Mouse (Mus musculus): ENCODE data around the gene Naaladl1.
"Not testable (repeated sequence)": the region's sequence is repeated elsewhere in the genome, so short reads cannot be mapped to it uniquely, and the experiment has no call there.

The Naaladl1 gene

GRCm38 (mm10) chr19:6084478-6085248, 20.9 kb upstream of the Naaladl1 start, which contains the start of the genes Zfpl1 and Cdca5:
Gene Zfpl1 (minus strand): TSS chr19:6084956.
Gene Cdca5 (plus strand): TSS chr19:6084983.
- peak; percentile 96 to 99 for DNase-seq

DNA sequence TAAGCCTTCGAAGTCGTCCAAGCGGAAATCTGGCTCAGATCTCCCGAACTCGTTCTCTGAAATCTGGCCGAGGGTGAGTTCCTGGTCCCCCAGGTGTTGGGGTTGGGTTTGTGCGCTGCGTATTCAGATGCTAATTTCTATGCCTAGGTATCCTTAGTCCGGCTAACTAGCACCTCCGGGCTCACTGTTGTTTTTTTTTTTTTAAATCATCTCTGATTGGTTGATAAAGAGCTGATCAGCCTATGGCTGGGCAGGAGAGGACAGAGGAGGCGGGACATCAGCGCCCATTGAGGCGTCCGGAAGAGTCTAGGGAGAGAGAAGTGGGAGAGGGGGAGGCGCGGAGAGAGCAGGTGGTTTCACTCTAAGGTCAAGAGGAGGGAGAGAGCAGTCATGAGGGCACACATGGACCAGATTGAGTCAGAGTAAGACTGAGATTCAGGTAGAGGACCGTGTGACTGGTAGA, 20.1 kb upstream of the Naaladl1 start:
- peak; percentile 69 to 74 for DNase-seq

DNA sequence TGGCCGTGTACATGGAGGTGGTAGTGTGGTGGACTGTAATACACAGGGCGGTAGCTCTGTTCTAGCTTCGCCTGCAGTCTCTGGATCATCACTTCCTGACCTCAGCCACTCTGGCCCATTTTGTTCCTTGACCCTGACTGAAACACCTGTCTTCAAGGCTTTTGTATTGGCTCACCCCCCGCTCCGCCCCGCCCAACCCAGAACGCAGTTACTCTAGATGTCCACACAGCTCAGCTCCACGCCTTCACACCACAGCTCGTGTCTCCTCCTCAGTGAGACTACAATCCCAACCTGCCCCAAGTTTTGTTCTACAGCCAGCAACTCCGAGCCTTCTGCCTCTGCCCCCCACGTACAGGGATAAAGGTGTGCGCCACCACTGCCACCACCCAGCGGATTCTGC, 16.7 kb upstream of the Naaladl1 start:
- no peak for DNase-seq

DNA sequence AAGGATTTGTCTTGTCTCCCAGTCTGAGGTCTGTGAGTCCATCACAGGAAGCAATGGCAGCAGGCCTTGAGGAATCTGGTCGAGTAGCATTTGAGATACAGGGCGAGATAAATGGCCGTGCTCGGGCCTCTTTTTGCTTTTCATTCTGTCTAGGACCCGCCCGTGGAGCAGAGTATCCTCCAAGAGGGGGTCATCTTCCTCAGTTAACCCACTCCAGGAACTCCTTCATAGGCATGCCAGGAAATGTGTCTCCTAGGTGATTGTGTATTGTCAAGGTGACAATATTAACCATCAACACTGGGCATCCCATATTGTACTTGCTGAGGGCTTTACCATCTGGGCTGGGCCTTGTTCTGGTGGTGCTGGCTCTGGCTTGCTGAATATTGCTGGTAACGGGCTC, 11.5 kb upstream of the Naaladl1 start, which contains the start of gene AC131692.1:
AC131692.1 (plus strand) TSS at position 301 of the 400 bp plus-strand sequence.
- DNase-seq = no peak

DNA sequence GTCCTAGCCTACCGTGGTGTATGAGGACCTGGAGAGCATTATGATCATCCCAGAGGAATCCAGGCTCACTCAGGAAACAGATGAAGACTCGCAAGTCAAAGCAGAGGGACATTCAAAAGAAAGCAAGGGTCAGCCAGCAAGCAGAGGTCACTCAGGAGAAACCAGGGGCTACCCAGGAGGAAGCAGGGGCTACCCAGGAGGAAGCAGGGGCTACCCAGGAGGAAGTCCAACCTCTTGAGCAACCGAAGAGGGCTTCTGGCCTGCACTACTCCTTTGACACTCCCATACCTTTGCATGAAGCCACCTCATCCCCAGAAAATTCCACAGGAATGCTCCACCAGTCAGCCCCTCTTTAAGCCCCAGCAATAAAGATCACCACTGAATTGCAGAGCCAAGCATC, 7.7 kb upstream of the Naaladl1 start:
- DNase-seq = no peak

DNA sequence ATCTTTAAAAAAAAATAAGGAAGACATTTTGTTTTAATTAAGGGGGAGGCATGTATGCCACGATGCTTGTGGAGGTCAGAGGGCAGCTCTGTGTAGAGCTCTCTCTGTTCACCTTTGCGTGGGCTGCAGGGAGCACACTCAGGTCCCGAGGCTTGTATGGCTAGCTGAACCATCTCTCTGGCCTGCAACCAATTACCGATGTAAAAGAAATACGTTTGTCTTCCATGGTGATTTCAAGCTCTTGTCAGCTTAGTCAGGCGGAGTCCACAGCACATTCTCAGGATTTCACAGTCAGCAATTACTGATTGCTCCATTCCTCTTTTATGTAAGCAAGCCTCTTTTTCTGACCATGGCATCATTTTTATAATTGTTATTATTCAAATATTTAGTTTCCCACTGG, 4.4 kb upstream of the Naaladl1 start:
- DNase-seq = no peak

GRCm38 (mm10) chr19:6102169-6102853, 3.3 kb upstream of the Naaladl1 start:
- DNase-seq = no peak

- no peak for DNase-seq
Observed at GRCm38 (mm10) chr19:6104476-6104875, 1.1 kb upstream of the Naaladl1 start.

DNA sequence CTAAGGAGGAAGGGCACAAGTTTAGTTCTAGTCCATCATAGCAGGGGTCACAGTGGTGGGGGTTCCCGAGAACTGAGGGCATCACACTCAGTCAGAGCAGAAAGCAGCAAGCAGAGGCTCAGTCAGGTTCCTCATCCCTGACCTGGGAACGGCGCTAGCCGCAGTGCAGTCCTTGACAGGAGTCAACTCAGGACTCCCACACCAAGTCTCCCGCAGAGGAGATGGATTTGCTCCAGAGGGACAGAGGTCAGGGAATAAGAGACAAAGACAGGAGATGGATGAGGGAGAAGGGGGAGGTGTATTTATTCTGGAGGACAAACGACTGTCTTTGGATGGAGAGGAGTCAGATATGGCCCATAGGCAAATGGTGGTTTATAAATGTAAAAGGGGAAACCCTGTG, 7.5 kb downstream of the Naaladl1 start:
- DNase-seq = no peak

DNA sequence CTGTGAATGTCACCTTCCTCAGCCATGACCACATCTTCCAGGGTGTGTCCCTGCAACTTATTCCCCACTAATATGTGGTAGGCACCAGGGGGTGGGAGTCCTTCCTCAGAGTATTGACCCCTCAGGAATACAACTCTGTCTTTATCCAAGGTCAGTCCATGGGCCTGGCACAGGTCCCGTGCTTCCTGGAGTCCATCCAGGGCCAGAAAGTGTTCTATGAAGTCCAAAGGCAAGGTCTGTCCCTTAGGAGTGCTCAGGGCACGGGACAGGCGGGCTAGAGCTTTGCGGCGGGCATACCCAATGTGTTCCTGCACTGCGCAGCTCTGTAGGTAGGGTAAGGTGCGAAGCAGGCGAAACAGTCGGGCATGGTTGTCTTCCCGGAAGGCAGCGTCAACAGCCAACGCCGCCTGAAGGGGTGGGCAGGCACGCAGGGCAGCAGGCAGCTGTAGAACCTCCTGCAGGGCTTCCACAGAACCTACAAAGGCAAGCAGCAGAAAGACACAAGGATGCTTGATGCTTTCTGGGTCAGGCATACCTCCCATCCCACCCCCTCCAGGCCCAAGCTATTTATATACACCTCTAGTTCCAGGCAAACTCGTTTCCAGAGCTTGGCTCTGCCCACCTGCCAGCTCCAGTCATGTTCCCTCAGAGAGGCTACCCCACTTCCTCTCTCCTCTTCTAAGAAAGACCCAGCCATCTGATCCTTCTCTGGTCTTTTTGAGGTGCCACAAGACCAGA, 10.7 kb downstream of the Naaladl1 start:
- DNase-seq = no peak

DNA sequence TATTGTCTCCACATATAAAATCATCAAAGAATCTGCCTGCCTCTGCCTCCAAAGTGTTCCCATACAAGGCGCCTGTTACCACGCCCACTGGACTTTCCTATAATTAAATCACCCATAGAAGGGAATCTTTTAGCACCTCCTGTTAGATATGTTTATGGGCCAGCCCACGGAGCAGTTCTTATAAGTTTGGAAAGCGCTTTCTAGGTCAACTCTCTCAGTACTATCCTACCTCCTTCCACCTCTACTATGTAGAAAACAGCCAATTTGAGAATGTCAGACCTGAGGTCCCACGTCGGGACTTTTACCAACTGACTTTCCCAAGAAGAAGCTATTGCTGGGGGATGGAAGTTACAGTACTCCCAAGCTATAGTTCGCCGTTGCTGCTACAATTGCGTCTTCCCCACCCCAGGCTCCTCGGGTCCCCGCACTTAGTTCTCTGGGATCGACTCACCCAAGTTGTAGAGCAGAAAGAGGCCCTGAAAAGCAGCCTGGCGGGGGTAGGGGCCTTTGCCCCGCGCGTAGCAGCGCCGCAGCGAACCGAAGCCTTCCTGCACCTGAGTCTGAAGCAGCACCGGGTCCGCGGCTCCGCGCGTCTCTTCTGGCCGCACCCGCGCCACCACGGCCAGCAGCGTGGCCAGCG, 11.9 kb downstream of the Naaladl1 start:
- no peak for DNase-seq

DNA sequence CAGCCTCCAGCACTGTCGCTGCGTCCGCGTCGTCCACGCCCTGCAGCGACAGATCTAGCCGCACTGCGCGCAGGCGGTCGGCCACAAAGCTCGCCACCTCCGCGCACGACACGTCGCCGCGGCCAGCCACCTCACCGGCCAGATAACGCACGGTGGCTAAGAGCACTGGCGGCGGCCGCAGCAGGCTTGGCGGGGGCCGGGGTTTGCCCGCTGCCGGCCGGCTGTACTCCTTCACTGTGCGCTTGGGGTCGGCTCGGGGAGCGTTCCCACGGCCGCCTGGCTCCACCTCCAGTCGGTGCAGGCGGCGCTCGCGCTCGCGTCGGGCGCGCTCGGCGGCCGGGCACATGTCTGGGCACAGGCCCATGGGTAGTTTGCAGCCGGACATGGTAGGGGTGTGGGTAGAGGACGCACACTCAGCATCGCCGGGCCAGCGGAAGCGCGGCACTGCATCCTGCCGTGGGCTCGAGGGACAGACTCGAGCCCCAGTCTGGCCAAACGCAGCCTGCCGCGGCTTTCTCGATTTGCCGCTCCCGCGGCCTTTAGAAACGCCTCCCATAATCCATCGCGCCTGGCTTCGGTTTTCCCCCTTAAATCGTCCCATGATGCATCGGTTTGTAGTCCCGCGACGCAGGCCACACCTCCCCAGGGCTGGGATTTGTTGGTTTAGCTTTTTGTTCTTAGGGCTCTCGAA, 12.5 kb downstream of the Naaladl1 start, which contains the start of gene Sac3d1:
Sac3d1 (minus strand) TSS at position 665 of the 691 bp plus-strand sequence.
- DNase-seq = peak; percentile 91 to 92

- no peak for DNase-seq
Observed at GRCm38 (mm10) chr19:6118677-6119185, 13.1 kb downstream of the Naaladl1 start.

DNA sequence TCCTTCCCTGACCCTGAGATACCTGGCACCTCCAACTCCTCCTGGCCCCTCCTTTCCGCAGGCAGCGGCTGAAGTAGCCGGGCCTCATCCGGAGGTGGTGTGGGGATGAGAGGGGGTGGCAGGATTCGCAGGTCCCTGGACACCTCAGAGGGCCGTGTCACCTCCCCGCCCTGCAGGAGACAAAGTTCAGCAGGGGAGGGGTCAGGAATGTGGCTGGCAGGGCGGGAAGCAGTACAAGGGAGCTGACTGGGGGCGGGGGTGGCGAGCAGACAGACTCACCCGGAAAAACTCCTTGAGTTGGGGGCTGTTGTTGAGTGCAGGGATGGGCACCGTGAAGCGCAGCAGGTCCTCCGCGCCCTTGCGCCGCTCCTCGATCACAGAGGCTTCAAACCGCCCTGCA, 16.2 kb downstream of the Naaladl1 start:
- DNase-seq = no peak

GRCm38 (mm10) chr19:6123330-6123729, 17.7 kb downstream of the Naaladl1 start:
- DNase-seq = no peak

- no peak for DNase-seq
Observed at GRCm38 (mm10) chr19:6124898-6125297, 19.3 kb downstream of the Naaladl1 start.

- peak in 1 of 2 experiments; percentile 66 for DNase-seq
Observed at GRCm38 (mm10) chr19:6126289-6126688, 20.7 kb downstream of the Naaladl1 start.

DNA sequence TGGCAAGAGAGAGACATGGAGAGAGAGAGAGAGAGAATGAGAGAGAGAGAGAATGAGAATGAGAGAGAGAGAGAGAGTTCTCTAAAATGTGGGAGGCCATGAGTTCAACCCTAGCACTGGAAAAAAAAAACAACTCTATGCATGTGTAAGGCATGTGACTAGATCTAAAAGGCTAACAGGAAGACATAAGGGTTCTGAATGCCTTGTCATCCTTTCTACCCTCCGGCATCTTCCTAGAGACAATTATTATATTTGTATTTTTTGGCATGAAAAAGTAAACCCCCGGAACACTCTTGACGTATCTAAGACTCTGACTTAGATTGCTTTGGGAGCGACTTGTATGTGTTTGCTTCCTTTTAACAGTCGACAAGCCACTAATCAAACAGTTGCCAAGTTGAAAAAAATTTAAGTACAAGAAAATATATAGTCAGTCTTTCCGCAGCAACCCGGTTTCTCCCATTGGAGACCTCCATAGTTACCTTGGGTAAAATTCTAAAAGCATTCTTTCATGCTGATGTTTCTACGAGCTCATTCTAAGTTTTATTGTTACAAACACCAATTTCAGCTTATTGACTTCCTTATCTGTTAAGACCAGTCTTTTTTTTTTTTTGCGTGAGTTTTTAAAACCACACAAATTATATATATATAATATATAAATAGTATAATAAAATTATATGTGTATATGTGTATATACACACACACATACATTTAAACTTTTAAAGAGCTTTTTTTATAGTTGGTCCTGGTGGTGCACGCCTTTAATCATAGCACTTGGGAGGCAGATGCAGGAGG, 21.4 kb downstream of the Naaladl1 start:
- no peak for DNase-seq

- DNase-seq = peak; percentile 96 to 98
Observed at GRCm38 (mm10) chr19:6127760-6128341, 22.3 kb downstream of the Naaladl1 start, which contains the start of gene Snx15. Gene Snx15 (minus strand): TSS chr19:6128304.

DNA sequence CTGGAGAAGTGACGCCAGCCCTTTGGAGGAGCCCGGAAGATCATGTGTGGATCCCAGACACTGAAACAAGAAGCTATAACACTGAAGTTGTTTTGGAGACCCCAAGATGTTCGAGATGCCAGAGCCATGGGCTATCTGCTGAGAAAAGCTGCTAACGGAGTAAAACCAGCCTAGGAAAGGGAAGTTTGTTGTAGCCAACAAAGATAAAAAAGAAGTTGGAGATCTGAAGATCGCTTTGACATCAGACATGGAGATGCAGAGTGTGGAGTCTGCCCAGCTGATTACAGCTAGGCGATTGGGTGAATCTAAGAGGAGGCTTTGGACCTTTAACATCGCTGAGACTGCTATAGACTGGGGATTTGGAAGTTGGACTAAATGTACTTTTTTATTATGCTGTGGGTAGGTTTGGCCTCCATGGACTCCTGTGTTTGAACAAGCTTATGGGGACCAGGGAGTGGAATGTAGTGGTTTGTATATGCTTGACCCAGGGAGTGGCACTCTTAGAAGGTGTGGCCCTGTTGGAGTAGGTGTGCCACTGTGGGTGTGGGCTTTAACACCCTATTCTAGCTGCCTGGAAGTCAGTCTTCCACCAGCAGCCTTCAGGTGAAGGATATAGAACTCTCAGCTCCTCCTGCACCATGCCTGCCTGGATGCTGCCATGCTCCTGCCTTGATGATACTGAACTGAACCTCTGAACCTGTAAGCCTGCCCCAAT, 25.0 kb downstream of the Naaladl1 start:
- not testable (repeated sequence) for DNase-seq
